Mouse (Mus musculus): ENCODE results near the gene Ralgapb.

Gene Ralgapb

GRCm38 (mm10) chr2:158402915-158403314 is 6.7 kb upstream of the Ralgapb start:
- DNase-seq (ENCODE audit: low read depth, low spot score) = no peak

- DNase-seq (ENCODE audit: low read depth, low spot score) = no peak
Observed at GRCm38 (mm10) chr2:158408997-158409594, 552 bp upstream of the Ralgapb start.

- peak; percentile 44 for DNase-seq (ENCODE audit: low read depth, low spot score)
Observed at GRCm38 (mm10) chr2:158410022-158411014, 670 bp downstream of the Ralgapb start.

DNA sequence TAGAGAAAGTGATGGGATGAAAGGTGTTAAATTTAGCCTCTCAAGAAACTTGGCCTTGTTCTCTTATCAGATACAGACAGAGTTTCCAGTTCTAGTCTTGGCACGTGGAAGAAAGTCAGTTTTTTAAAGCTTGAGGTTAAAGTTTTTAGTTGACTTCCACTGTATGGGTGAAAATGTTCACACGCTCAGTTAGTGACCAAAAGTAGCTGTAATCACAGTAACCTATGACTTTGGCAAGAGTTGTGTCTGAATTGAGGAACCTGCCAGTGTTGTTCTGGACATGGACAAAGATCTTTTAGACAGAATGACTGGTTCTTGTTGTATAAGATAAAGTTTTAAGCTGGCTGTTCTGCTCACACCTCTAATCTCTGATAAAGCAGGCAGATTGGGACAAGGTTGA is 3.6 kb downstream of the Ralgapb start:
- DNase-seq (ENCODE audit: low read depth, low spot score) = no peak

GRCm38 (mm10) chr2:158415826-158416225 is 6.2 kb downstream of the Ralgapb start:
- DNase-seq (ENCODE audit: low read depth, low spot score) = no peak

- no peak for DNase-seq (ENCODE audit: low read depth, low spot score)
Observed at GRCm38 (mm10) chr2:158418663-158419062, 9.0 kb downstream of the Ralgapb start.

- DNase-seq (ENCODE audit: low read depth, low spot score) = no peak
Observed at GRCm38 (mm10) chr2:158445814-158446213, 36.2 kb downstream of the Ralgapb start.

- no peak for DNase-seq (ENCODE audit: low read depth, low spot score)
Observed at GRCm38 (mm10) chr2:158449845-158450244, 40.2 kb downstream of the Ralgapb start.

GRCm38 (mm10) chr2:158456451-158456850 is 46.8 kb downstream of the Ralgapb start:
- DNase-seq (ENCODE audit: low read depth, low spot score) = no peak

GRCm38 (mm10) chr2:158457610-158458009 is 48.0 kb downstream of the Ralgapb start:
- DNase-seq (ENCODE audit: low read depth, low spot score) = no peak

GRCm38 (mm10) chr2:158462450-158462849 is 52.8 kb downstream of the Ralgapb start:
- DNase-seq (ENCODE audit: low read depth, low spot score) = no peak

- no peak for DNase-seq (ENCODE audit: low read depth, low spot score)
Observed at GRCm38 (mm10) chr2:158474159-158474558, 64.5 kb downstream of the Ralgapb start.

- no peak for DNase-seq (ENCODE audit: low read depth, low spot score)
Observed at GRCm38 (mm10) chr2:158477640-158478039, 68.0 kb downstream of the Ralgapb start.

GRCm38 (mm10) chr2:158498457-158498856 is 88.8 kb downstream of the Ralgapb start:
- no peak for DNase-seq (ENCODE audit: low read depth, low spot score)

- DNase-seq (ENCODE audit: low read depth, low spot score) = no peak
Observed at GRCm38 (mm10) chr2:158501836-158502812, 92.5 kb downstream of the Ralgapb start, which contains the start of gene Adig. Gene Adig, plus strand, starts transcription at chr2:158502612.

DNA sequence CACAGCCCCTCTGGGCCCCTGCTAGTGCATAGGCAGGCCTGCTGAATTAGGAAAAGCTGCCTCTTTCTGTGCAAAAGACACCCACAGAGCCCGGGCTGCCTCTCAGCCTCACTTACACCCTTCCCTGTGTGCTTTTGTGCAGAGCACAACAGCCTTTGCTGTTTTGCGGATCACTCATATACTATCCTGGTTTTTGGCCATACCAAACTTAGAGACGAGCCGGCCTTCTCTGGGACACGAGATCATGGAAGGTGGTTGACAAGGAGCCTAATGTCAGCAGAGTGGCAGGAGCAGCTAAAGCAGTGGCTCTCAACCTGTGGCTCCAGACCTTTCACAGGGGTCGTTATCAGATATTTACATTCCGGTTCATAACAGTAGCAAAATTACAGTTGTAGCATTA is 93.6 kb downstream of the Ralgapb start:
- no peak for DNase-seq (ENCODE audit: low read depth, low spot score)

GRCm38 (mm10) chr2:158503671-158504070 is 94.0 kb downstream of the Ralgapb start:
- no peak for DNase-seq (ENCODE audit: low read depth, low spot score)

DNA sequence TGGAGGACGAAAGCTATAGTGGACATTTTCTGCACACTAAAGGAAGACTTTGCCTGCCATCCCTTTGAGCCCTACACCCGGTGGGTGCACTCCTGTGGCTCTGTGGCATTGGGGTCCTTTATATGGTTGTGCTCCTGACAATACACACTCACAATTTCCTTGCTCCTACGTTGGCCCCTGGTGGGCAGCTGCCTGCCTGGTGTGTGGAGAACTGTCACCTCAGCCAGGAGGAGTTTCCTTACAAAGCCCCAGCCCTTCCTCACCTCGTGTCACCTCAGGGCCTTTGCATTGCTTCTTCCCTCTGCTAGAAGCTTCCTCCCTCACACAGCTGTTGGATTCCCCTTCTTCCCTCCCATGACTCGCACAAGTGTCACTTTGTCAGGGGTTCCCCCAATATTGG is 96.8 kb downstream of the Ralgapb start:
- no peak for DNase-seq (ENCODE audit: low read depth, low spot score)

DNA sequence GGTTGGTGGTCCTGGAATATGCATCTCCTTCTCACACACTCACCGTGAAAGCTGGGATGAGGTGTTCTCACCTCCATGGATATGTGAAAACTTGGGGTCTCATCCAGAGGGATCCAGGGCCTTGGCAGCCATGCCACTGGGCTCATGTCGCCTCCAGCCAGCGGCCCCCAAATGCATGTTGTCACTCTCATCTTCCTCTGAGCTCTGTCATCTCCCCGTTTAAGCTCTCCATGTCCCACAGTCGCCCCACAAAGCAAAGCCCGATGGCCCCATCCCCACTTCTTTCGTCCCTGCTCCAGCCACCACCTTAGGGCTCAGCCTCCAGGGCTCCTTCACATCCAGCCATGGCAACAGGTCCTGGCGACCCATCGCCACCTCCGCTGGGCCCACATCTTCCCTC is 97.4 kb downstream of the Ralgapb start:
- no peak for DNase-seq (ENCODE audit: low read depth, low spot score)

GRCm38 (mm10) chr2:158510665-158511064 is 101.0 kb downstream of the Ralgapb start:
- DNase-seq (ENCODE audit: low read depth, low spot score) = no peak

DNA sequence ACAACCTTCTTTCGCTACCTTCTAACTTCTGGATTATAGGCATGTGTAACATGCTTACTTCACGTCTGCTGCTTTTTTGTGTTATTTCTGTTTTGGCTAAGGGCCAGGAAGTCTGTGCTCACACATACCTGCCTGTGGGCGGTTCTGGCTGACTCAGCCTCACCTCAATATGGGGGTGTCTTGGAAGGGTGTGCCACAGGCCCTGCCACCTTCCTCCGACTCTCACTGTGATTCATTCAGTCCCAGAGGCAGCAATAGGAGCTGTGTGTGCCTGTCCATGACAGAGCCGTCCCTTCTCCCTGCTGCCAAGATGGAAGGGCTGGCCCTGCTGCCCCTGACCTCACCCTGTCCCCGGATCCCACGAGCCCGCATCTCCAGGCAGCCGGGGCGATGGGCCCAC is 102.9 kb downstream of the Ralgapb start, which contains the start of gene Arhgap40:
Gene Arhgap40 (plus strand): TSS at position 269 of the 400 bp plus-strand sequence.
- no peak for DNase-seq (ENCODE audit: low read depth, low spot score)

Data from CD4-positive helper T cell, adult 2 months (primary cell).